Mouse (Mus musculus) brown adipose tissue, adult 24 weeks (tissue): ENCODE measurements at regions not wholly inside any gene's neighbourhood (a gene's known extent, or its start where the extent isn't known, plus 50 kb on each side); places are given as distances from the start of the nearest gene placed in this dataset.

Experiments used
- H3K27ac ChIP-seq: fragments of 200-500 bp; replicated peaks from 2 replicates; pipeline ENCODE4 v1.5.1; 2012; ENCODE audit warnings: low read depth, mild to moderate bottlenecking, low read length
- H3K4me1 ChIP-seq: fragments of 200-500 bp; 2 replicates; pipeline ENCODE4 v1.6.1; 2012; ENCODE audit warnings: low read length, mixed read lengths; ENCODE audit not compliant: control insufficient read depth, insufficient read depth, insufficient read length
- H3K4me3 ChIP-seq: fragments of 200-500 bp; 2 replicates; pipeline ENCODE4 v1.5.1; 2012; ENCODE audit warnings: low read depth, mild to moderate bottlenecking, low read length, moderate library complexity; ENCODE audit not compliant: insufficient read depth

- no peak overlapping the region for H3K4me3 ChIP-seq
- no peak overlapping the region for H3K27ac ChIP-seq
- H3K4me1 ChIP-seq: no peaks in the 10 kb centered on the region
Measured at GRCm38 (mm10) chr11:8045086-8045485, 619.2 kb downstream of the Tns3 start.

GRCm38 (mm10) chr11:8030119-8030518, 634.2 kb downstream of the Tns3 start:
- no peak overlapping the region for H3K27ac ChIP-seq
- H3K4me1 ChIP-seq: no peaks in the 10 kb centered on the region
- H3K4me3 ChIP-seq: no peak overlapping the region

DNA sequence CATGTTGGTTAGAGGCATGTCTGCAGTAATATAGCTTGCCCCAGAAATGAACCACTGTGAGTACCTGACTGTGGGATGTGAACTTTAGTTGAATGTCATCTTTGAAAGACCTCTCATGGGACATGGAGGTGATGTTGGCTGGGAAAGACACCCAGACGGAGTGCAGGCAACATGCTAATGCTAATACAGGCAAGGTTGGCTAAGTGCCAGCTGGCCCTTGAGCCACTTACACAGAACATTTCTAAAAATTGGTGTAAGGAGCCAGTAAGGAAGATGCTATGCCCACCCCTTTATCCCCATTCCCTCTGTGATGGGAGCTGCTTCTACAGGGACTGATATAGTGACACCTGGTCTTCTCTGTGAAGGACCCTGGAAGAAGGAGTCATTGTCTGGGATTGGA, 656.5 kb downstream of the Tns3 start:
- no peaks in the 10 kb centered on the region for H3K4me1 ChIP-seq
- no peak overlapping the region for H3K4me3 ChIP-seq
- no peak overlapping the region for H3K27ac ChIP-seq

GRCm38 (mm10) chr11:7981031-7981430, 683.3 kb downstream of the Tns3 start:
- Histone ChIP-seq H3K4me3 (no peak overlapping the region), H3K4me1 (no peaks in the 10 kb centered on the region), H3K27ac (no peak overlapping the region)

DNA sequence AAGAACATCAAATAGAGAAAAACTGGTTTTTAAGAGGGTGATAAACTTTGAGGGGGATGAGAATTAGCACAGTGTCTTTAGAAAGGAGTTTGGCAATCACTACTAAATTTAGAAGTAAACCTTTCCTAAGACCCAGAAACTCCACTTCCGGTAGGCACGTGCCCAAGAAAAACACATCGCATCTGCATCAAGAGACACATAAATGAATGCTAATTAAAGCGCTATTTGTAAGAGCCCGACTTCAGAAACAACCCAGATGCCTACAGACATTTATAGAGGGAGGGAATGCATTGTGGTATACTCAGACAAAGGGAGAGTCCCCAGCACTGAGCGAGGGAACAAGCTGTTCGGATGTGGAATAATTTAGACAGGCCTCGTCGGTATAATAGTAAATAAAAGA, 688.5 kb downstream of the Tns3 start:
- H3K27ac ChIP-seq: no peak overlapping the region
- no peak overlapping the region for H3K4me3 ChIP-seq
- no peaks in the 10 kb centered on the region for H3K4me1 ChIP-seq

GRCm38 (mm10) chr11:7949931-7950330, 714.4 kb downstream of the Tns3 start:
- Histone ChIP-seq H3K4me1 (no peaks in the 10 kb centered on the region), H3K4me3 (no peak overlapping the region), H3K27ac (no peak overlapping the region)

DNA sequence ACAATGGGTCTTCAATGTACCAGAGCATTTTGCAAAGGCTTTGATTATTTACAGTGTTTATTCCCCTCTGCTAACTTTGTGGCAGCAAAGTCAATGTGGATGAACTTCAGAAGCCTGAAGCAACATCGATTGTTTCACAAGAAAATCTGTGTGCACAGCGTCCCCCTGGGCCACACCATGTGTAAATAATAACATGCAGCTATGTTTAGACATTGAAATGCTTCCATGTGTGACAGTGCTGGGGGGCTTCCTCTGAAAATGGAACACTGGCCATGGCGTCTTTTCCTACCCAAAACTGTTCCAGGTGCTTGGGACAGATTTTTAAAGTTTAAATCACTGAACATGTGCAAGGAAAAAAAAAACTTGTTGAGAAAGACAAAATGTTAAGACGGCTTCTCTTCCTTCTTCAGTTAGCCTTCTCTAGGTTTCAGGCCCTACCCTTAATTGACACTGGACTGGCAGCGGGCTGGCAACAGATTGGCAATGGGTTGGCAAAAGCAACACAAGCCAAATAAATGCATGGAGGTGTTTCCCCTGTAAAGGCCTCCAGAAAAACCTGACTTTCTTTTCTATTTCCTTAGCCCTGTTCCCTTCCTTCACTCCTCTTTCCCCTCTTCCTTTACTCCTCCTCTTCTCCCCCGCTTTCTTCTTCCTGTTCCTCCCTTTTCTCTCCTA, 715.0 kb downstream of the Tns3 start:
- Histone ChIP-seq H3K4me1 (no peaks in the 10 kb centered on the region), H3K27ac (no peak overlapping the region), H3K4me3 (no peak overlapping the region)

- no peaks in the 10 kb centered on the region for H3K4me1 ChIP-seq
- no peak overlapping the region for H3K4me3 ChIP-seq
- H3K27ac ChIP-seq: no peak overlapping the region
Measured at GRCm38 (mm10) chr11:7944956-7945515, 719.3 kb downstream of the Tns3 start.

DNA sequence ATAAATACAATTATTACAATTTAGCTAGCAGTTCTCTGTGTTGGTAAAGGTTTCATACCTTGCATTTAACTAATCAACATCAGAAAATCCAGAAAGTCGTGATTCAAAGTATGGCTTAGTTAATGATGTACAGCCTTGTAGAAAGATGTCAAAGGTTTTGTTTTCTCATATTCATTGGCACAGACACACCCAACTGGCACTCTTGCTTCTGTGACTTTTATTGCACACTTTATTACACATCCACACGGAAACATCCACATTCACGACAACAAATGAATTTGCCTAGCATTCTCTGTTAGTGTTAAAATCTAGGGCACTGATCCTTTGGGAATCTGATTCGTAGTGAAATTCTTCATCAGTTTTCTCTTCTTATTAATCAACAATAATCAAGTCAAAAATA, 720.0 kb downstream of the Tns3 start:
- Histone ChIP-seq H3K27ac (no peak overlapping the region), H3K4me1 (no peaks in the 10 kb centered on the region), H3K4me3 (no peak overlapping the region)

- Histone ChIP-seq H3K27ac (no peak overlapping the region), H3K4me1 (no peaks in the 10 kb centered on the region), H3K4me3 (no peak overlapping the region)
Measured at GRCm38 (mm10) chr11:7933611-7934010, 719.9 kb upstream of the Igfbp3 start.

DNA sequence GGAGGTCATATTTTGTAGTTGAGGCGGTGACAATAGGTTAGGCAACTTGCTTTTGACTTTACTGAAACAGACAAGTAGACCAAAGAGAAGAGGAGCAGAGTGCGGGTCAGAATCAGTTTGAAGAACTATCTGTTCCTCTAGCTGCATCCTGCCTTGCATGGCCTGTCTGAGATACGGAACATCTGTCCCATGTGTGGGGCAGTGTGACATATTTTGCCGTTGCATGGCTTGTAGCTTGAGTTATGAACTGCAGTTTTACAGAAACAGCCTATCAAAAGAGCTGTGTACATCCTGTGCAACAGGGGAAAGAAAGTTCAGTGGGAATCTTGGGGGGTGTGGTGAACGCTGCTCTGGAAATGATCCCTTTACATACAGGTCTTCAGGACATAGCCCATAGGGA, 718.9 kb upstream of the Igfbp3 start:
- H3K27ac ChIP-seq: no peak overlapping the region
- no peaks in the 10 kb centered on the region for H3K4me1 ChIP-seq
- no peak overlapping the region for H3K4me3 ChIP-seq

DNA sequence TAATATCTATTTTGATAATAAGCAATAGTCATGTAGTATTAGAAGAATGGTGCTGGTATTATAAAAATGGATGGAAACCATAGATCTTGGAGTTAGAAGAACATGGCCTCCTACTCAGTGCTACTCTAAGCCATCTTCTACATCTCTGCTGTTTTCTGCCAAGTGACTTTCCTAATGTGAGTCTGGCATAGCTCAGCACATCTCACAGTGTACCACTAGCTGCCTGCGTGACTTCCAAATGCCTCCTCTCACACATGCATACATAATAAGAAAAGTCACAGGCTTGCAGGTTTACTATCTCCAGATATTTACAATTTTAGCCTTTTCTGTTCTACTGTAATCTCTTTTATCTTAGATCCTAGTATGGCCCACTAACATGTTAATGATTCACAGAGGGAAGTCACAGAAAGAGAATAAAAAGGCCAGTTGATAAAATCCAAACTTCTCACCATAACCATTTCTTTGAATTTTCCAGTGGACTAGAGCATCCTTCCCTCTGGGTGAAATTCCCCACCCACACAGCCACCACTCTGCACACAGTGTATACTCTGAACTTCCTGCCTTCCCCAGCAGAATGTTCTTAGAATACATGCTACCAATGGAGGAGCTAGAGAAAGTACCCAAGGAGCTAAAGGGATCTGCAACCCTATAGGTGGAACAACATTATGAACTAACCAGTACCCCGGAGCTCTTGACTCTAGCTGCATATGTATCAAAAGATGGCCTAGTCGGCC, 717.5 kb upstream of the Igfbp3 start:
- no peaks in the 10 kb centered on the region for H3K4me1 ChIP-seq
- H3K27ac ChIP-seq: no peak overlapping the region
- no peak overlapping the region for H3K4me3 ChIP-seq

DNA sequence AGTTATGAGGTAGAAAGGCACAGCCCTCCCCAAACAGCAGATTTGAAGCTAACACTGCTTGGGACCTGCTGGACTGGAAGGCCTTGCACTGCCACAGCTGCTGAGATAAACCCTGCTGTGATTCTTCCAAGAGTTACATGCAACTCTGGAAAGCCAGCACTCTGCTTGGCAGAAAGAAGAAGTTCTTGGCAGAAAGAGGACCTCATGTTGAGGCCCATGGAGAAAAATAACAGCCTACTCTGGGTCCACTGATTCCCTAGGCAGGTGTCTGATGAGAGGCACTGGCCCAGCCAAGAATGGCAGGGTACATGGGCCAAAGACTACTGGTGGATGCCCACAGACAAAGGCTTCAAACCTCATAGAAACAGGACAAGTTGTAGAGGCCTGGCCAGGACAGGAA, 714.0 kb upstream of the Igfbp3 start:
- no peaks in the 10 kb centered on the region for H3K4me1 ChIP-seq
- no peak overlapping the region for H3K4me3 ChIP-seq

DNA sequence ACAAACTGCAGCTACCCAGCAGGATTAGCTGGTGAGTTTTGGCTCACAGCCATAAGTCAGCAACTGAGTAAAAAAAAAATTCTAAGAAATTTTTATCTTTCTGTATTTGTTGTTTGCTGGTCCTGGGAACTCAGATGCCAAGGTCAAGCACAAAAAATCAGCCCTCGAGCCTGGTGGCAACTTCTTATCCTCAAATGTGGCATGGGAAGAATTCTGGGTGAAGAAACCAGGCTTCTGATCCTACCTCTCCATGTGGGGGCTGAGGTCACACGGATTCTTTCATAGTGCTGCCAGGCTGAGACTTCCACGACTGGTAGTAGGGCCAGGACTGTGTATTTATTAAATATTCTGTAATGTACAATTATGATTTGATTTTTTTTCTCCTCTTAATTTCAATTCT, 698.3 kb upstream of the Igfbp3 start:
- H3K4me3 ChIP-seq: no peak overlapping the region
- no peak overlapping the region for H3K27ac ChIP-seq
- H3K4me1 ChIP-seq: no peaks in the 10 kb centered on the region

More for the DNA sequence above, 714.0 kb upstream of the Igfbp3 start:
- H3K27ac ChIP-seq: no peak overlapping the region

DNA sequence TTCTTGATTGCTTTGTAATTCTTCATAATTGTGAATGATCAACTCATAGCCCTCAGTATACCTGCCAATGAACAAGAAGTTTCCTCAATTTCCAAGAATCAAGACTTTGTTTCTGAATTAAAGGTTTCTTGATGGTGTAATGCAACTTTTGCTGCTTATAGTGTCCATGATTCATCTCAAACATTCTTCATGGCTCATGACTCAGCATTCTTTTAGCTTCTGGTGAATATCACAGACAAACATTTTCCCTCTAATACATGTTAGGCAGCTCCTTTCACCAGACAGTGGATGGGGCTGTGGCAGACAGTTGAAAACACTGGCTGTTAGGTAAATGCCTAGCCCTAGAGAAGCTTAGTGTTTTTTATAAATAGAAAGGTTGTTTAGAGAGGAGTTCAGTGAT, 686.5 kb upstream of the Igfbp3 start:
- Histone ChIP-seq H3K4me1 (no peaks in the 10 kb centered on the region), H3K27ac (no peak overlapping the region), H3K4me3 (no peak overlapping the region)

DNA sequence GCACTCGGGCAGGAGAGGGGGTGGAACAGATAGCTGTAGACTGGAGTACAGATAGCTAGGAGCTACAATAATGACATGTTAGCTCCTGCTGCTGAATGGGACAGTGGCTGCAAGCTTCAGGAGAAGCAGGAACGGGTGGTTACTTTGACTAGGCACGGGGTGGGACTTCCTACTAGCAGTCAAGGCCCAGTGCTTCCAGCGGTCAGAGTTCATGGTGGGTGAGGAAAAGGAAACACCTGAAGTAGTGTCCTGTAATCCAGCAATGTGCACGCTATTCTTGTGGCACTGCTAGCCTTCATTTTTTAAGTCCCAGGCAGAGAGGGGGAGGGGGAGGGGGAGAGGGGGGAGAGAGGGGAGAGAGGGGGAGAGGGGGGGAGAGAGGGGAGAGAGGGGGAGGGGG, 684.5 kb upstream of the Igfbp3 start:
- no peak overlapping the region for H3K4me3 ChIP-seq
- H3K4me1 ChIP-seq: no peaks in the 10 kb centered on the region
- H3K27ac ChIP-seq: no peak overlapping the region
